Mouse (Mus musculus): ENCODE results near the gene Sorbs2. TPM values are rescaled to one million over a fixed set of nuclear protein-coding genes. Genes with fewer than 3 reads are reported as not detected.

Sorbs2 gene
- polyA plus RNA-seq, 1 experiment from 2014 or later, result 476 TPM

DNA sequence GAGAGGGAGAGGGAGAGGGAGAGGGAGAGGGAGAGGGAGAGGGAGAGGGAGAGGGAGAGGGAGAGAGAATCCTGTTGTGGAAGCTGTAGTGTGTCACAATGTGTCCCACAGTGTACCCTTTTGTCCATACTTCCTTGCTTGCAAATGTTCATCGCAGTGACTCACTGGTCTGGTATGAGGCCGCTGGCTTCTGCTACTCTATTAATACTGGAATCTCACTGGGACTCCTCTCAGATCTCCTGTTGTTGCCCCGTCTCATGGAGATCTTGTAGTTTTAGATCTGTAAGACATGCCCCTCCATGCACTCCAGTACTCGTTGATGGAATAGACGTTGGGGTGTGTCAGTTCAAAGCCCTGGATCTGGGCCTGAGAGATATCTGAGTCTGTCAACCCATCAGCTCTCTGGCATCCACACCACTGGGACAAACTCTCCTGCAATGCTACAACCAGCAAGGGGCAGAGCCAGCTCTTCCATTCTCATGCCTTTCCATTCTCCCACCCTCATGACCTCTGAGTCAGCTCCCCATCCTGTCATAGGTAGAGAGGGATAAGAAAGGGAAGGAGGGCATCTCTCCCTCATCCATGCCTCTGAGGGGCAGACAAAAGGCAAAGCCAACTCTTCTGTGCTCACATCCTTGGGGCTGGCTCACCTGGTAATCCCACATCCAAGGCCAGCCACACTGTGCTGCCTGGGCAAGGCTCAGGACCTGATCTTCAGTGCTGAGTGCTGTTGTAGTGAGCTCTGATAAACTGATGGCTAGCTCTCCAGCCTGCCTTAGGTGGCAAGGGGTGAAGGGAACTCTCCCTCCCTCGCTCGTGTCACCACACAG, 72.3 kb downstream of the Sorbs2 start:
- Histone ChIP-seq H3K27me3 (ENCODE audit: control insufficient read depth, insufficient read depth, low read length) (no peaks in the 10 kb centered on the region), H3K9ac (ENCODE audit: low read length) (0 out of 2 replicates have a peak overlapping the region, but pooled peaks have one; percentile 31), H3K4me3 (ENCODE audit: control insufficient read depth in 1 of 2, insufficient read depth in 1 of 2, low read depth in 1 of 2, low read length in 2 of 2) (no peak overlapping the region), H3K4me2 (ENCODE audit: low read length) (peak overlapping the region; percentile 28), H3K4me1 (ENCODE audit: control insufficient read depth in 2 of 2, insufficient read depth in 2 of 2, low read length in 2 of 2) (peaks cover 18 to 27% of the 10 kb centered on the region in 2 experiments), H3K9me3 (ENCODE audit: control insufficient read depth, low read length) (no peaks in the 10 kb centered on the region), H3K36me3 (ENCODE audit: control insufficient read depth, insufficient read depth, low read length) (no peaks in the 10 kb centered on the region), H3K27ac (replicated peaks in 1 of 2; ENCODE audit: control insufficient read depth in 1 of 2, insufficient read depth in 1 of 2, low read depth in 2 of 2, low read length in 2 of 2) (peak overlapping the region; percentile 85 to 91)
- peak; percentile 76 for ATAC-seq (ENCODE audit: insufficient number of reproducible peaks, insufficient read depth, low FRiP score, low read depth)
- 18% methylated on average over 7 of the region's 7 CpGs for WGBS

DNA sequence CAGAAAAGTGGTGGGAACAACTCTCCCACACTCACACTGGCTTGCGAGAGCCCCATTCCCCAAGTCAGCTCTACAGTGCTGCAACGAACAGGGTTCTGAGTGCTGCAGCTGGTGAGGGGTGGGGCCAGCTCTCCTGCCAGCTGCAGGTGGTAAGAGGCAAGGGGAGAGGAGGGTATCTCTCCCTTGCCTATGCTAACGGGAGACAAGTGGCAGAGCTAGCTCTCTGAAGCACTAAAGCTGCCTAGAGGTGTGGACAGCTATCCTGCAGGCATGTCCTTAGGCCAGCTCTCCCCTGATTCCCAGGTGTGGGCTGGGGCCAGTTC, 72.9 kb downstream of the Sorbs2 start:
- H3K9ac ChIP-seq (ENCODE audit: low read length), result no peak overlapping the region
- H3K27ac ChIP-seq (replicated peaks in 1 of 2; ENCODE audit: control insufficient read depth in 1 of 2, insufficient read depth in 1 of 2, low read depth in 2 of 2, low read length in 2 of 2), result peak overlapping the region; percentile 85 to 91
- no peaks in the 10 kb centered on the region for H3K27me3 ChIP-seq (ENCODE audit: control insufficient read depth, insufficient read depth, low read length)
- 29% methylated on average over 3 of the region's 3 CpGs for WGBS
- H3K36me3 ChIP-seq (ENCODE audit: control insufficient read depth, insufficient read depth, low read length), result no peaks in the 10 kb centered on the region
- no peak overlapping the region for H3K4me3 ChIP-seq (ENCODE audit: control insufficient read depth in 1 of 2, insufficient read depth in 1 of 2, low read depth in 1 of 2, low read length in 2 of 2)
- H3K9me3 ChIP-seq (ENCODE audit: control insufficient read depth, low read length), result no peaks in the 10 kb centered on the region
- 0 out of 2 replicates have a peak overlapping the region, but pooled peaks have one; percentile 28 for H3K4me2 ChIP-seq (ENCODE audit: low read length)
- 0 out of 2 replicates have a peak, but pooled peaks have one; percentile 13 for ATAC-seq (ENCODE audit: insufficient number of reproducible peaks, insufficient read depth, low FRiP score, low read depth)
- H3K4me1 ChIP-seq (ENCODE audit: control insufficient read depth in 2 of 2, insufficient read depth in 2 of 2, low read length in 2 of 2), result peaks cover 20 to 33% of the 10 kb centered on the region in 2 experiments

DNA sequence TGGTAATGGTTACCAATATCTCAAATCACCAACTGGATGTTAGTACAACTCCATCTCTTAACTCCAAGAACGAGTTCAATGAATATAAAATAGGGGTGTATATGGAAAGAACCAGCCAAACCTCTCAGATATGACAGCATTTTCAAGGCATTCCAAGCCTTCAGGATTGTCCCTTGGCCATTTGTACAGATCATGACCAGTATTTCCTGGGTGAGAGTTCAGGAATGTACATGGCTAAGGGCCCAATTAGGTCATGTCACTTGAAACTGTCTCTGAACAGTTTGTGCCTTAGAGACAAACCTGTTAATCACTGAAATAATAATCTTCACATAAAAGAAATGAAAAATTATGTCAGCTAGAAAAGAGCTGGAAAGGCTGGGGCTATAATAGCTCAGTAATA, 76.3 kb downstream of the Sorbs2 start:
- 82% methylated on average over 1 of the region's 1 CpGs for WGBS
- no peak overlapping the region for H3K4me2 ChIP-seq (ENCODE audit: low read length)
- H3K9me3 ChIP-seq (ENCODE audit: control insufficient read depth, low read length), result no peaks in the 10 kb centered on the region
- H3K4me3 ChIP-seq (ENCODE audit: control insufficient read depth in 1 of 2, insufficient read depth in 1 of 2, low read depth in 1 of 2, low read length in 2 of 2), result no peak overlapping the region
- no peaks in the 10 kb centered on the region for H3K36me3 ChIP-seq (ENCODE audit: control insufficient read depth, insufficient read depth, low read length)
- no peak for ATAC-seq (ENCODE audit: insufficient number of reproducible peaks, insufficient read depth, low FRiP score, low read depth)
- no peak overlapping the region for H3K9ac ChIP-seq (ENCODE audit: low read length)
- peak overlapping the region in 1 of 2 experiments; percentile 75; a peak in 1 of 4 replicates for H3K27ac ChIP-seq (replicated peaks in 1 of 2; ENCODE audit: control insufficient read depth in 1 of 2, insufficient read depth in 1 of 2, low read depth in 2 of 2, low read length in 2 of 2)
- H3K27me3 ChIP-seq (ENCODE audit: control insufficient read depth, insufficient read depth, low read length), result no peaks in the 10 kb centered on the region
- peaks cover 25 to 45% of the 10 kb centered on the region in 2 experiments for H3K4me1 ChIP-seq (ENCODE audit: control insufficient read depth in 2 of 2, insufficient read depth in 2 of 2, low read length in 2 of 2)

DNA sequence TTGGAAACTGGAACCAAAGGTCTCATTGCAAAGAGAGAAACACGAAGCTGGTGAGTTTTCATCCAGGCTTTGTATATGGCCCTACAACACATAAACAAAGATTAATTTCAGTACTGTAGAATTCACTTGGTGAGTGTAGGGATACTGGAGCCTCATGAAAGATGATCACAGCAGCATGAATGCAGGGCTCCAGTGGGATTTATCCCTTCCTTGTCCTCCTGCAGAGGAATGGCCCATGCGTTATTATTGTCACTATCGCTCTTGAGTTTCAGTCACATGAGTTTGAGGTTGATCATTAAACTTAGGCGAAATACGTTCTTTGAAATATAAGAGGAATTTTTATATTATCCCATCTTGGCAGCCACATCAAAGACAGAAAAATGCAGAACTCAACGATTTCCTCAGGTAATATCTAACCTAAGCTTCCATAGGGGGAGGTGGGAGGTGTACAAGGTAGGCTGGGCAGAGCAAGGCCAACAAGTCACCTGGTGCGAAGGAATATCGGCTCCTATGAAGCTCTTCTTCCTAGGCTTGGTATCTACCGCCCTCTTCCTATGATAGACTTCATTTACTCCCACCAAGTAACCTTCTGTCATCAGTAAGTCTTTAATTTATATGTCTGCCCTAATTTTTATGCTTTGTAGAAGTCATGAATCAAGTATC, 76.9 kb downstream of the Sorbs2 start:
- Histone ChIP-seq H3K4me3 (ENCODE audit: control insufficient read depth in 1 of 2, insufficient read depth in 1 of 2, low read depth in 1 of 2, low read length in 2 of 2) (no peak overlapping the region), H3K27me3 (ENCODE audit: control insufficient read depth, insufficient read depth, low read length) (no peaks in the 10 kb centered on the region), H3K4me1 (ENCODE audit: control insufficient read depth in 2 of 2, insufficient read depth in 2 of 2, low read length in 2 of 2) (peaks cover 25 to 45% of the 10 kb centered on the region in 2 experiments), H3K27ac (replicated peaks in 1 of 2; ENCODE audit: control insufficient read depth in 1 of 2, insufficient read depth in 1 of 2, low read depth in 2 of 2, low read length in 2 of 2) (peak overlapping the region; percentile 75 to 83), H3K4me2 (ENCODE audit: low read length) (peak overlapping the region; percentile 17; the same call in 1 of the 2 replicates), H3K9me3 (ENCODE audit: control insufficient read depth, low read length) (no peaks in the 10 kb centered on the region), H3K36me3 (ENCODE audit: control insufficient read depth, insufficient read depth, low read length) (no peaks in the 10 kb centered on the region), H3K9ac (ENCODE audit: low read length) (no peak overlapping the region)
- 86% methylated on average over 9 of the region's 9 CpGs for WGBS
- no peak for ATAC-seq (ENCODE audit: insufficient number of reproducible peaks, insufficient read depth, low FRiP score, low read depth)

DNA sequence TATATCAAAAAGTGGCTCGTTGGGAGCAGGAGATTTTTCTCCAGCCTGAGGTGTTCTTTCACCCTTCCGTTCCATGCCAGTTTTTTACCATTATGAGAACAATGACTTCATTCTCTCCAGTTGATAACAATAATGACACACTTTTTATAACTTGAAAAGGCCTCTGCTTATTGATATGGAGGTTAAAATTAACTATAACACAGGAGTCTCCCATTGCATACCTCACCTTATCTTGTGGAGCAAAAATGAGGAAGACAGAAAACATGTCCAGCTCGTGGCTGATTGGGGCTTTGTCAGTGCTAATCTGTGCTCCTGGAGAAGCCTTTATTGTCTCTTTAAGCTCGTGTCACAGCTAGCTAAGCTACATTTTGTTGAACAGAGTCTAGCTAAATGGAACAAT, 77.6 kb downstream of the Sorbs2 start:
- Histone ChIP-seq H3K27ac (replicated peaks in 1 of 2; ENCODE audit: control insufficient read depth in 1 of 2, insufficient read depth in 1 of 2, low read depth in 2 of 2, low read length in 2 of 2) (peak overlapping the region; percentile 75 to 83), H3K4me2 (ENCODE audit: low read length) (peak overlapping the region; percentile 17), H3K36me3 (ENCODE audit: control insufficient read depth, insufficient read depth, low read length) (no peaks in the 10 kb centered on the region), H3K9me3 (ENCODE audit: control insufficient read depth, low read length) (no peaks in the 10 kb centered on the region), H3K4me3 (ENCODE audit: control insufficient read depth in 1 of 2, insufficient read depth in 1 of 2, low read depth in 1 of 2, low read length in 2 of 2) (no peak overlapping the region), H3K9ac (ENCODE audit: low read length) (0 out of 2 replicates have a peak overlapping the region, but pooled peaks have one; percentile 1), H3K27me3 (ENCODE audit: control insufficient read depth, insufficient read depth, low read length) (no peaks in the 10 kb centered on the region), H3K4me1 (ENCODE audit: control insufficient read depth in 2 of 2, insufficient read depth in 2 of 2, low read length in 2 of 2) (peaks cover 20 to 40% of the 10 kb centered on the region in 2 experiments)
- ATAC-seq (ENCODE audit: insufficient number of reproducible peaks, insufficient read depth, low FRiP score, low read depth), result no peak
- WGBS, result 8% methylated on average over 4 of the region's 4 CpGs

DNA sequence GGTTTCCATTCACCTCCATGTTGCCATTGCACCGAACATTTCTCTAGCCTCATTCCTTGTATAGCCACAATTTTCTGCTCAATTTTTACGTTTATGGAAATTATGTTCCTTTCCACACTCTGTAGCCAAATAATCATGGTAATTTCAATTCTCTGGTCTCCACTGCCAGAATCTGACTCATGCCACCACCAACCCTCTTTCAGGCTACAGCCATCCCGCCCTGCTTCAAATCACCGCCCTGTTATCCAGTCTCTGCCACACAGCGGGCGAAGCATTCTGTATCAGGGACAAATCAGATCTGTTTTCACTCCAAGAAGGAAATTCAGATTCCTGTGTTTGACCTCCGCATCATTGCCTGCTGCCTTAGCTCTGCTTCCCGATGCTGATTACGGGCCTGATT, 79.4 kb downstream of the Sorbs2 start:
- no peak for ATAC-seq (ENCODE audit: insufficient number of reproducible peaks, insufficient read depth, low FRiP score, low read depth)
- Histone ChIP-seq H3K9me3 (ENCODE audit: control insufficient read depth, low read length) (no peaks in the 10 kb centered on the region), H3K4me2 (ENCODE audit: low read length) (no peak overlapping the region), H3K4me3 (ENCODE audit: control insufficient read depth in 1 of 2, insufficient read depth in 1 of 2, low read depth in 1 of 2, low read length in 2 of 2) (no peak overlapping the region), H3K36me3 (ENCODE audit: control insufficient read depth, insufficient read depth, low read length) (no peaks in the 10 kb centered on the region), H3K4me1 (ENCODE audit: control insufficient read depth in 2 of 2, insufficient read depth in 2 of 2, low read length in 2 of 2) (peaks cover 14 to 37% of the 10 kb centered on the region in 2 experiments), H3K27me3 (ENCODE audit: control insufficient read depth, insufficient read depth, low read length) (no peaks in the 10 kb centered on the region), H3K27ac (replicated peaks in 1 of 2; ENCODE audit: control insufficient read depth in 1 of 2, insufficient read depth in 1 of 2, low read depth in 2 of 2, low read length in 2 of 2) (peak overlapping the region in 1 of 2 experiments; percentile 2; a peak in 1 of 4 replicates), H3K9ac (ENCODE audit: low read length) (no peak overlapping the region)
- WGBS, result 85% methylated on average over 9 of the region's 9 CpGs

DNA sequence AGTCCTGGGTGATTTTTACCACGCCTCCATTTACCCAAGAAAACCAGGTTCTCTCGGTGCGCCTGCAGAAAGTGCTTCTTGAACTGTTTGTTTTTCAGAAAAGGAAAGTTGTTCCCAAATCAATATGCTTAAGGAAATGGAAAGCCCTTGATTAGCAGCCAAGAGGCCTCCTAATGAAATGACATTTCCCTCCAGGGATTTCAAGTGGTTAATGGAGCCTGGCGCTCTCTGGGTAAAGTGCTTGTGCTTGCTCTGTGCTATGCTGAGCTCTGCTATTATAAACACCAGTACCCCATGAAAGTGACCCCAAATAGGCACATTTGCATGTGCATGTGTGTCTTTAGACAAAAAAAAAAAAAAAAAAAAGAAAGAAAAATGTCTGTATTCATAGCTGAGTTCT, 84.3 kb downstream of the Sorbs2 start:
- no peaks in the 10 kb centered on the region for H3K9me3 ChIP-seq (ENCODE audit: control insufficient read depth, low read length)
- no peaks in the 10 kb centered on the region for H3K27me3 ChIP-seq (ENCODE audit: control insufficient read depth, insufficient read depth, low read length)
- H3K36me3 ChIP-seq (ENCODE audit: control insufficient read depth, insufficient read depth, low read length), result no peaks in the 10 kb centered on the region
- WGBS, result 75% methylated on average over 4 of the region's 4 CpGs
- no peak for ATAC-seq (ENCODE audit: insufficient number of reproducible peaks, insufficient read depth, low FRiP score, low read depth)
- H3K4me2 ChIP-seq (ENCODE audit: low read length), result no peak overlapping the region
- peaks cover 6 to 9% of the 10 kb centered on the region in 2 experiments for H3K4me1 ChIP-seq (ENCODE audit: control insufficient read depth in 2 of 2, insufficient read depth in 2 of 2, low read length in 2 of 2)
- H3K4me3 ChIP-seq (ENCODE audit: control insufficient read depth in 1 of 2, insufficient read depth in 1 of 2, low read depth in 1 of 2, low read length in 2 of 2), result no peak overlapping the region
- H3K27ac ChIP-seq (replicated peaks in 1 of 2; ENCODE audit: control insufficient read depth in 1 of 2, insufficient read depth in 1 of 2, low read depth in 2 of 2, low read length in 2 of 2), result no peak overlapping the region; a peak in 1 of 4 replicates
- H3K9ac ChIP-seq (ENCODE audit: low read length), result no peak overlapping the region
